Mouse (Mus musculus) hindbrain, embryonic 10.5 days (tissue): ENCODE results near the gene Tuba8. TPM values are rescaled to one million over a fixed set of nuclear protein-coding genes. Genes with fewer than 3 reads are reported as not detected.

ENCODE experiments used
- DNase-seq: peaks from one replicate; pipeline ENCODE4 v3.0.0-alpha.2; 2017; ENCODE audit warnings: low spot score
- H3K27ac ChIP-seq: fragments of 300-500 bp; sonication (generic); 2 replicates; pipeline ENCODE4 v1.5.1; 2016; ENCODE audit warnings: mild to moderate bottlenecking, moderate library complexity
- H3K27me3 ChIP-seq: fragments of 300-500 bp; sonication (generic); 2 replicates; pipeline ENCODE4 v1.6.1; 2016; ENCODE audit warnings: mild to moderate bottlenecking; ENCODE audit not compliant: poor library complexity, insufficient read depth, severe bottlenecking
- H3K36me3 ChIP-seq: fragments of 300-500 bp; sonication (generic); 2 replicates; pipeline ENCODE4 v1.6.1; 2016; ENCODE audit warnings: mild to moderate bottlenecking, moderate library complexity
- H3K4me1 ChIP-seq: fragments of 300-500 bp; sonication (generic); replicated peaks from 2 replicates; pipeline ENCODE4 v1.6.1; 2016; ENCODE audit warnings: mild to moderate bottlenecking
- H3K4me3 ChIP-seq: fragments of 300-500 bp; sonication (generic); 2 replicates; pipeline ENCODE4 v1.5.1; 2016; ENCODE audit warnings: mild to moderate bottlenecking, moderate library complexity
- H3K9me3 ChIP-seq: fragments of 300-500 bp; sonication (generic); 2 replicates; pipeline ENCODE4 v1.6.1; 2016; ENCODE audit warnings: mild to moderate bottlenecking, moderate library complexity
- WGBS: fragments of 180-500 bp; shearing (Covaris S2); methylation state at CpG from one replicate; pipeline ENCODE4 v1.1.7; 2016; 5-methylcytosine and 5-hydroxymethylcytosine counted together
- polyA plus RNA-seq: library from polyadenylated mRNA; unstranded; fragments of >200 nt; fragmentation: Nextera tagmentation; extraction: Ambion mirVana; gene quantifications from 2 replicates; pipeline ENCODE4 v1.2.1, GENCODE M21; 2016

The Tuba8 gene
- polyA plus RNA-seq, 1 experiment from 2014 or later: 0.30 TPM

DNA sequence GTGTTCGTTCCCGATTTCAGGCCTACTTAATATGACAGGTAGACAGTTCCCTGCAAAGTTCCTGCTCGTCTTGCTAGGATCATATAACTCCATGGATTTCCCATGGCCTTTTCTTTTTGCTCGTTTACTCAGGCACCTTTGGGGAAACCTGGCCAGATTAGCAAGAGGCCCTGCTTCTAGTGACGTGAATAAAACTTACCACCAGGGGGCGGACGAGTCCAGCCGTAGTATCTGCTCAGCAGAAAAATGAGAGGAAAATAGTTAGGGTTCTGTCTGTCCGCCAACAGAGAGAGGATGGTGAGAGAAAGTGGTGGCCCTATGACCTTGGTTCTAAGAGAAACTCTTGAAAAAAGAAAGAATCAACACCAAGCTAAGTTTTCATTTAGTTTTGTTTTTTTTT, 50.1 kb downstream of the Tuba8 start:
- Histone ChIP-seq H3K4me1 (no peaks in the 10 kb centered on the region), H3K9me3 (0 out of 2 replicates have a peak, but pooled peaks cover 4% of the 10 kb centered on the region), H3K27me3 (no peaks in the 10 kb centered on the region), H3K36me3 (no peaks in the 10 kb centered on the region), H3K4me3 (no peak overlapping the region), H3K27ac (no peak overlapping the region)
- peak; percentile 66 for DNase-seq
- 36% methylated on average over 9 of the region's 9 CpGs for WGBS

DNA sequence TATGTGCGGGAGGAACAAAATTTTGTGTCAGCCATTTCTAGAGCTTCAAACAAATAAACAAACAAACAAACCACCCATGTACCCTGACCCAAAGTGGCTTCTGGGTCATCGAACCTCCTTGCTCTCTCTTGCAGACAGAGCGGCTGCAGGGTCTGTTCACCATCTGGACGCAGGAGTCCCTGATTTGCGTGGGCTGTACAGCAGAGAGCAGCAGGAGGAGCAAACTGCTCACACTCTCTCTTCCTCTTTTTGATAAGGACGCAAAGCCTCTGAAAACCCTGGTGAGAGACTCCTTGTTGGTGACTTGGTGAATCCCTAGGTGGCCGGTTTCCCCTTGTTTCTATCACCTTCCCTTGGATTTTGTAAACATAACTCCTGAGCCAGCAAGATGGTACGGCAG, 50.7 kb downstream of the Tuba8 start:
- no peaks in the 10 kb centered on the region for H3K27me3 ChIP-seq
- no peak overlapping the region for H3K4me3 ChIP-seq
- H3K9me3 ChIP-seq: 0 out of 2 replicates have a peak, but pooled peaks cover 4% of the 10 kb centered on the region
- H3K27ac ChIP-seq: no peak overlapping the region
- no peak for DNase-seq
- H3K36me3 ChIP-seq: no peaks in the 10 kb centered on the region
- no peaks in the 10 kb centered on the region for H3K4me1 ChIP-seq
- WGBS: 82% methylated on average over 8 of the region's 8 CpGs

DNA sequence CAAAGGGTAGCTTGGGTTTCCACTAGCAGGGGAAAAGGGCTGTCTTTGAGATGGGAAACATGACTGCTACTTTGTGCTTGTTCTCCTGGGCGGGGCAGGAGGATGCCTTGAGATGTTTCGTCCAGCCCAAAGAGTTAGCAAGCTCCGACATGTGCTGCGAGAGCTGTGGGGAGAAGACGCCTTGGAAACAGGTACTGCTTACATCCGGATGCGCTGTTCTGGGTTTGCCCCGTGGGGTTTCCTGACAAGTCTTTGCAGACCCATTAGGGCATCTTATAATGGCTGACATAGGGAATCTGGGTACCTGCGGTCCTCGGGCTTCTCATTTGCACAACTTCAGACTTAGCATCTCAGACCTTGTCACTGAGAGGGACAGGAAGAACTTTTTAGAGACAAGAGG, 51.5 kb downstream of the Tuba8 start:
- H3K27ac ChIP-seq: no peak overlapping the region
- WGBS: 91% methylated on average over 10 of the region's 10 CpGs
- DNase-seq: no peak

DNA sequence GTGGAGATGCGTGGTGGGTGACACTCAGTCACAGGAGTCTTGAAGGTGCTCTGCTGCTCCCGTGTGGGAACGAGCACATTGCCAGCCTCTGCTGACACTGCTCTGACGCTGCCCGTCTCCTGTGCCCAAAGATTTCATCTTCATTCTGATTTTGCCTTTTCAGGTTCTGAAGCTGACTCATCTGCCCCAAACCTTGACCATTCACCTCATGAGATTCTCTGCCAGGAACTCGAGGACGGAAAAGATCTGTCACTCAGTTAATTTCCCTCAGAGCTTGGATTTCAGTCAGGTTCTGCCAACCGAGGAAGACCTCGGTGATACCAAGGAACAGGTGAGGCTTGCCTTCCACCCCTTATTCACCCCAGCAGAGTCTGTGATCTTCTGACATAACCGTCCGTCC, 52.0 kb downstream of the Tuba8 start:
- H3K4me3 ChIP-seq: no peak overlapping the region
- WGBS: 92% methylated on average over 11 of the region's 11 CpGs
- 0 out of 2 replicates have a peak, but pooled peaks cover 3% of the 10 kb centered on the region for H3K9me3 ChIP-seq
- H3K36me3 ChIP-seq: no peaks in the 10 kb centered on the region
- no peaks in the 10 kb centered on the region for H3K27me3 ChIP-seq
- no peaks in the 10 kb centered on the region for H3K4me1 ChIP-seq
- DNase-seq: no peak
- no peak overlapping the region for H3K27ac ChIP-seq

More for the DNA sequence above, 51.5 kb downstream of the Tuba8 start:
- no peak overlapping the region for H3K4me3 ChIP-seq
- no peaks in the 10 kb centered on the region for H3K27me3 ChIP-seq
- H3K9me3 ChIP-seq: 0 out of 2 replicates have a peak, but pooled peaks cover 4% of the 10 kb centered on the region
- no peaks in the 10 kb centered on the region for H3K4me1 ChIP-seq
- H3K36me3 ChIP-seq: no peaks in the 10 kb centered on the region

DNA sequence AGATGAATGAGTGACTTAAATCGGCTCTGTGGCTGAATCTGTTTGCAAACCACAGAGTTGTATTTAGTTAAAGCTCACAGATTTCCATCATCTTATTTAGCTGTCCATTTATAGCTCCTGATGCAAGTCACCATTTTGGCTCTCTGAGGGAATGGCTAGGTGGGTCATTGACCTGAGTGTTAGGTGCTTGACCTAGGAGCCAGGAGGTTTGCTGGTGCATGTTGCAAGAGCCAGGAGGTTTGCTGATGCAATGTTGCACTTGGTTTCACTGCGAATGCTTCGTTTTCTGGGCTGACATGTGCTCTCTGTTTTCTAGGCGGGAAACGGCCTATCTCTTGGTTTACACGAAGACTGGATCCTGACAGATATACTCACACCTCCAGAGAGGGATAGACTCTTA, 59.7 kb downstream of the Tuba8 start:
- no peak overlapping the region for H3K4me3 ChIP-seq
- H3K36me3 ChIP-seq: no peaks in the 10 kb centered on the region
- H3K27me3 ChIP-seq: no peaks in the 10 kb centered on the region
- no peaks in the 10 kb centered on the region for H3K9me3 ChIP-seq
- no peak for DNase-seq
- H3K27ac ChIP-seq: no peak overlapping the region
- WGBS: 82% methylated on average over 6 of the region's 6 CpGs
- 0 out of 2 replicates have a peak, but pooled peaks cover 6% of the 10 kb centered on the region for H3K4me1 ChIP-seq

DNA sequence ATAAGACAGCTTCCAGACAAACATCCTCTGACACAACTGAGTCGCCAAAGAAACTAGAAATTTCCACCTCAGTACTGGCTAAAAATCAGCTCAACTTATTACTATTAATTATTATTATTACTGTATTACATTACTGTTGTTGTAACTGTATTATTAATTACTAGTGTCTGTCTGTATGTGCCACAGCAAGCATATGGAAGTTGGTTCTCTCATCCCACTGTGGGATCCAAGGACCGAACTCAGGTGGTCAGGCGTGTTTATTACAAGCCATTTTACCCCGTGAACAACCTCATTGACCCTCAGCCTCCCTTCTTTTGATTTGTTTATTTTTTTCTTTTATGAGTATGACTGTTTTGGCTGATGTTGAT, 61.2 kb downstream of the Tuba8 start:
- peak overlapping the region; percentile 52; the same call in 1 of the 2 replicates for H3K4me3 ChIP-seq
- no peak for DNase-seq
- no peaks in the 10 kb centered on the region for H3K9me3 ChIP-seq
- 0 out of 2 replicates have a peak, but pooled peaks cover 6% of the 10 kb centered on the region for H3K4me1 ChIP-seq
- H3K27me3 ChIP-seq: no peaks in the 10 kb centered on the region
- H3K36me3 ChIP-seq: no peaks in the 10 kb centered on the region
- H3K27ac ChIP-seq: no peak overlapping the region
- WGBS: 12% methylated on average over 4 of the region's 4 CpGs

DNA sequence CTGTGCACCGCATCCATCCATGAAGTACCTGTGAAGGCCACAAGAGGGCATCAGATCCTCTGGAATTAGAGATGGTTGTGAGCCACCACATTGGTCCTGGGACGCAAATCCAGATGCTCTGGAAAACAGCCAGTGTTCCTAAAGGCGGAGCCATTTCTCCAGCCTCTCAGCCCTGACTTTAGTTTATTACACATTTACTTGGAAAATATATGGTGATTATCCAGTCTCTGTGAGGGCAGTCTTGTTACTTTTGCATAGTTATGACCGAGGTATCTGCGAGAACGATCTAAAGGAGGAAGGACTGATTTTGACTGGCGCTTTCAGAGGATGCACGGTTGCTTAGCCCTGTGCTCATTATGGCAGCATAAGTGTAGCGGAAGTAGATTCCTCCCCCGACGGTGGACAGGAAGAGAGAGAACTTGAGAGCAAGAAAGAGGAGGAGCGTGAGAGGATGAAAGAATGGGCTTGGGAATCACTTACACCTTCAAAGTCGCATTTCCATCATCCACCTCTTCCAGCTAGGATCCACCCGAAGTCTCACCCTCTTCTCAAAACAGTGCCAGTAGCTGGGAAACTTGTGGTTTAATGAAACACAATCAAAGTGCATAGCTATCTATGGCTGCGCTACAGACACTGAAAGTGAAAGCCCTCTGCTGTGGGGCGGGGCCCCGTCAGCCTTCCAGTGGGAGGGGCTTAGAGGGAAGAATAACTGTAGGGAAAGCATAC, 61.7 kb downstream of the Tuba8 start:
- WGBS: 21% methylated on average over 17 of the region's 17 CpGs
- H3K36me3 ChIP-seq: no peaks in the 10 kb centered on the region
- no peaks in the 10 kb centered on the region for H3K9me3 ChIP-seq
- peak overlapping the region; percentile 79 for H3K27ac ChIP-seq
- DNase-seq: peak; percentile 84
- H3K27me3 ChIP-seq: no peaks in the 10 kb centered on the region
- H3K4me1 ChIP-seq: 0 out of 2 replicates have a peak, but pooled peaks cover 6% of the 10 kb centered on the region
- H3K4me3 ChIP-seq: peak overlapping the region; percentile 52

DNA sequence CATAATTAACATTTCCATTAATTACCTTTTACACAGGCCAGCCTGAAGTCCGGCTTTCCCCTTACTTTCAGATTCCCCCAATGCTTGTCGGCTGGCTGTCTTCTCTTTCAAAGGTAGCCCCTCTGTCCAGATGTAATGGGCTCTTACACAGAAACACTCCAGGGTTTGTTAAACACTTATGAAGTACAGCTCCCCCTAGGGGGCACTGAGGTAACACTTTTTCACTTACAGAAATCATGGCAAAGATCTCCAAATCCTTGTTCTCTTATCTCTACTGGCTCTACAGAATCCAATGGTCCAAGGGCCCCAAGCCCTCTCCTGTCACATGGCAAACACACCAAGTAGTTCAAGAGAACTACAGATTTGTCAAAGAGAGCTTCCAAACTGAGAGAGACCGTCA, 63.9 kb downstream of the Tuba8 start:
- Histone ChIP-seq H3K27ac (no peak overlapping the region), H3K4me1 (0 out of 2 replicates have a peak, but pooled peaks cover 6% of the 10 kb centered on the region), H3K36me3 (no peaks in the 10 kb centered on the region), H3K4me3 (no peak overlapping the region), H3K9me3 (no peaks in the 10 kb centered on the region), H3K27me3 (no peaks in the 10 kb centered on the region)
- DNase-seq: peak; percentile 19
- 85% methylated on average over 3 of the region's 3 CpGs for WGBS

Other genes starting within 250 kb of the Tuba8 start
- gene Mical3, start 79.7 kb upstream of the Tuba8 start, polyA plus RNA-seq: 10.3 and 11.8 TPM in 2 replicates
- gene Pex26, start 27.0 kb upstream of the Tuba8 start, polyA plus RNA-seq: 9.2 and 10.1 TPM in 2 replicates
- gene Usp18, start 35.2 kb downstream of the Tuba8 start, polyA plus RNA-seq: 0.73 and 0.88 TPM in 2 replicates
- gene Slc6a13, start 89.5 kb downstream of the Tuba8 start, polyA plus RNA-seq: 1.4 and 1.7 TPM in 2 replicates
- not detected in 2 replicates for gene Slc6a12, start 132.4 kb downstream of the Tuba8 start, polyA plus RNA-seq